Mouse (Mus musculus): ENCODE measurements around the gene Sbk2.

- no peak for TF ChIP-seq CTCF (IDR thresholded peaks at IDR 0.05; ENCODE audit: control insufficient read depth, insufficient read depth, insufficient replicate concordance, low read depth, low read length)
- TF ChIP-seq POLR2A (IDR thresholded peaks at IDR 0.05; ENCODE audit: control insufficient read depth, low read depth, low read length), result no peak
Measured at GRCm38 (mm10) chr7:4972321-4973047, 8.3 kb upstream of the Sbk2 start.
